Mouse (Mus musculus) ES-Bruce4 (cell line): ENCODE data around the gene Rps23. TPM values are rescaled to one million over a fixed set of nuclear protein-coding genes. Genes with fewer than 3 reads are reported as not detected.
A peak's percentile ranks its signal among the peaks of the same experiment; 100 is the strongest.

Experiments used
- H3K27ac ChIP-seq: 2 replicates; pipeline ENCODE4 v1.5.1; 2012; ENCODE audit warnings: low read length, inconsistent platforms; ENCODE audit not compliant: insufficient read depth
- H3K27me3 ChIP-seq: 2 replicates; pipeline ENCODE4 v1.6.1; 2012; ENCODE audit warnings: mild to moderate bottlenecking, low read length, inconsistent platforms; ENCODE audit not compliant: control insufficient read depth, poor library complexity, insufficient read depth, severe bottlenecking
- H3K36me3 ChIP-seq: 2 replicates; pipeline ENCODE4 v1.6.1; 2012; ENCODE audit warnings: inconsistent platforms, mild to moderate bottlenecking, low read length, moderate library complexity; ENCODE audit not compliant: control insufficient read depth, poor library complexity, insufficient read depth, severe bottlenecking
- H3K4me1 ChIP-seq: one replicate; pipeline ENCODE4 v1.8.1; 2011; ENCODE audit warnings: low read length; ENCODE audit not compliant: control insufficient read depth, insufficient read depth
- H3K4me3 ChIP-seq: 2 replicates; pipeline ENCODE4 v1.5.1; 2011; ENCODE audit warnings: low read depth, mild to moderate bottlenecking, low read length
- H3K9ac ChIP-seq: 2 replicates; pipeline ENCODE4 v1.6.1; 2012; ENCODE audit warnings: low read depth, mild to moderate bottlenecking, inconsistent platforms; ENCODE audit not compliant: poor library complexity, severe bottlenecking
- H3K9me3 ChIP-seq: replicated peaks from 2 replicates; pipeline ENCODE4 v1.6.1; 2012; ENCODE audit warnings: mild to moderate bottlenecking, low read length, inconsistent platforms; ENCODE audit not compliant: control insufficient read depth, poor library complexity, insufficient read depth, severe bottlenecking
- CTCF ChIP-seq: IDR thresholded peaks from one replicate; pipeline ENCODE4 v1.8.1; 2011; ENCODE audit warnings: low read depth, low read length
- EP300 ChIP-seq: IDR thresholded peaks from 2 replicates; pipeline ENCODE4 v1.6.1; 2011; ENCODE audit warnings: low read depth, low read length; ENCODE audit not compliant: insufficient read depth
- POLR2A ChIP-seq: IDR thresholded peaks from one replicate; pipeline ENCODE4 v1.8.1; 2011; ENCODE audit warnings: low read length; ENCODE audit not compliant: insufficient read depth
- polyA plus RNA-seq: library from polyadenylated mRNA; stranded (reverse); fragments of >200 nt; gene quantifications from 2 replicates; pipeline ENCODE4 v1.2.4, GENCODE M21; 2011; ENCODE audit warnings: low read depth; ENCODE audit not compliant: missing spikeins, insufficient read depth, insufficient read length

Rps23 gene
- polyA plus RNA-seq, 1 experiment, result 488 TPM

GRCm38 (mm10) chr13:90967422-90967821 lies 44.7 kb downstream of the Rps23 start:
- TF ChIP-seq CTCF (peak; percentile 73), EP300 (no peak)
- no peak overlapping the region for H3K27ac ChIP-seq
- no peaks in the 10 kb centered on the region for H3K27me3 ChIP-seq
- H3K4me3 ChIP-seq, result no peak overlapping the region
- no peak overlapping the region for H3K9ac ChIP-seq
- H3K9me3 ChIP-seq, result no peaks in the 10 kb centered on the region
- no peaks in the 10 kb centered on the region for H3K4me1 ChIP-seq
- no peaks in the 10 kb centered on the region for H3K36me3 ChIP-seq

- no peaks in the 10 kb centered on the region for H3K27me3 ChIP-seq
- no peak overlapping the region for H3K9ac ChIP-seq
- H3K4me3 ChIP-seq, result no peak overlapping the region
- no peaks in the 10 kb centered on the region for H3K4me1 ChIP-seq
- no peaks in the 10 kb centered on the region for H3K9me3 ChIP-seq
- no peaks in the 10 kb centered on the region for H3K36me3 ChIP-seq
- no peak overlapping the region for H3K27ac ChIP-seq
- TF ChIP-seq EP300 (no peak), CTCF (no peak), POLR2A (no peak)
Measured at GRCm38 (mm10) chr13:90968940-90969339, 46.2 kb downstream of the Rps23 start.

- no peak overlapping the region for H3K4me3 ChIP-seq
- no peak for TF ChIP-seq EP300
- no peak for TF ChIP-seq POLR2A
- TF ChIP-seq CTCF, result no peak
Measured at GRCm38 (mm10) chr13:90970259-90971017, 47.7 kb downstream of the Rps23 start.

GRCm38 (mm10) chr13:90973409-90973808 lies 50.7 kb downstream of the Rps23 start:
- H3K4me1 ChIP-seq, result no peaks in the 10 kb centered on the region
- no peaks in the 10 kb centered on the region for H3K27me3 ChIP-seq
- no peaks in the 10 kb centered on the region for H3K9me3 ChIP-seq
- H3K36me3 ChIP-seq, result no peaks in the 10 kb centered on the region
- H3K4me3 ChIP-seq, result no peak overlapping the region
- no peak for TF ChIP-seq POLR2A
- no peak for TF ChIP-seq CTCF
- no peak for TF ChIP-seq EP300
- no peak overlapping the region for H3K27ac ChIP-seq
- H3K9ac ChIP-seq, result no peak overlapping the region

More at GRCm38 (mm10) chr13:90970259-90971017, 47.7 kb downstream of the Rps23 start:
- no peak overlapping the region for H3K9ac ChIP-seq
- H3K27ac ChIP-seq, result no peak overlapping the region
- H3K4me1 ChIP-seq, result no peaks in the 10 kb centered on the region
- H3K36me3 ChIP-seq, result no peaks in the 10 kb centered on the region
- H3K9me3 ChIP-seq, result no peaks in the 10 kb centered on the region
- H3K27me3 ChIP-seq, result no peaks in the 10 kb centered on the region

Other genes with a start within 250 kb of the Rps23 start
- not detected in 2 replicates for gene Atp6ap1l, start 17.6 kb upstream of the Rps23 start, polyA plus RNA-seq